Mouse (Mus musculus): ENCODE data around the gene BC034090. TPM values are rescaled to one million over a fixed set of nuclear protein-coding genes. Genes with fewer than 3 reads are reported as not detected.
"Not testable (repeated sequence)": the region's sequence is repeated elsewhere in the genome, so short reads cannot be mapped to it uniquely, and the experiment has no call there.

The BC034090 gene
- total RNA-seq (2021): 1 to 10 TPM; 5.4 TPM

DNA sequence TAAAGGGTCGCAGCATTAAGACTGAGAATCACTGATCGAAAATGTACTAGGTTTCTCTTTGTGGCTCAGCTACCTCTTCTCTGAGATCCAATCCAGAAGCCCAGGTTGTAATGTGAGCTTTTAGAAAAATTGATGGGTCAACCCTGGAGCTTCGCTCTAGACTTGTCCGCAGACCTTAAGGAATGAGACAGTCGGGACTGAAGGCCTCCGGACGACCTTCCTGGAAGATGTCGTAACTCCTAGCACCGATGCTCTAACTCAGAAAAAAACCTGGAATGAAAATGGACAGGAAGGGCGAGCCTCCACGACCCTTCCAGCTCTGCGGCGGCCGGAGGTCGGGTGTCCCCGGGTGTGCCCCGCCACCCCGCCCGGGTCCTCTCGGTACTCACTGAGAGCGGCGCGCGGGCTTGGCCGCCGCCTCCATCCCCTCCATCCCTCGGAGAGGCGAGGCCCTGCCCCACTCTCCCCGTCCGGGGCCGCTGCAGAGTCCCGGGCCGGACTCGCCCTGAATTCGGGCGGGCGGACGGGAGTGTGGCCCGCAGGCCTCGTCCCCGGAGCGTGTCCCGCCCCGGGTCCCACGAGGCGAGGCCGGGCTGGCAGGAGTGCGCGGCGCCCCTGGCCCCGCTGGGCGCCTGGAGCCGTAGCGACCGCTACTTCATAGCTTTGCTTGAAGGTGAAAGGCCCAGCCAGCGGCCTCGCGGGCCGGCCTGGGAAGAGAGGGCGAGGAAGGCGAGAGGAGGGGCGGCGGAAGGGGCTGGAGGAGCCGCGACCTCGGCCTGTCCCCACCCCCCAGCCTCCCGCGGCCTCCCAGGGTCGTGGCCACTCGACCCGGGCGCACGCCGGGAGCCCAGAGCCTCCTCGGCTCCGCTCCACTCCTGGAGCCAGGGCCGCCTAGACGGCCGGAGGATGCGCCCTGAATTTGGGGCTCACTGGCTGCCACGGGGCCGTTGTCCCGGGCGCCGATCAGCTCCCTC lies at the start of gene BC034090:
BC034090 (minus strand) TSS at position 648 of the 974 bp plus-strand sequence.
- peak in 1 of 2 experiments; percentile 77 for DNase-seq (ENCODE audit: extremely low spot score in 1 of 2, low spot score in 2 of 2)
- intact Hi-C loops (cut with DNase I): no loop called here

DNA sequence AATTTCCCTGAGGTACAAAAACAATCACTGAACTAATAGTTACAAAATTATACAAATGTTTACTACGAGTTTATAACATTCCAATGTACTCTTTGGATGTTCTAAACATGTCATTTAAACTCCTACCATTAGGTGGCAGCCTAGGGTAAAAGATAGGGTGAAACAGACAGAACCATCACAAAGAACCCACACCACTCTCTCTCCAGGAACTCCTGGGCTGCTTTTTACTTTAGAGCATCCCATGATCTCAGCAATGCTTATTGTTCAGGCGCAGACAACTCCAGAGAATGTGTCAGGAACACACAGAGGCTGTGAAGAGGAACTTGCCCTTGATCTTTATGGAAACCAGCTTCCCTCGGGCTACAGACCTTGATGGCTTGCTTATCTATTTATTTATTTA lies 49.2 kb upstream of the BC034090 start:
- DNase-seq (ENCODE audit: extremely low spot score in 1 of 2, low spot score in 2 of 2): peak in 1 of 2 experiments; percentile 79
- intact Hi-C loops (cut with DNase I): loop anchor here (1.0 kb wide), 1 partner anchor 244 kb away; no protein-coding TSS in a partner anchor

DNA sequence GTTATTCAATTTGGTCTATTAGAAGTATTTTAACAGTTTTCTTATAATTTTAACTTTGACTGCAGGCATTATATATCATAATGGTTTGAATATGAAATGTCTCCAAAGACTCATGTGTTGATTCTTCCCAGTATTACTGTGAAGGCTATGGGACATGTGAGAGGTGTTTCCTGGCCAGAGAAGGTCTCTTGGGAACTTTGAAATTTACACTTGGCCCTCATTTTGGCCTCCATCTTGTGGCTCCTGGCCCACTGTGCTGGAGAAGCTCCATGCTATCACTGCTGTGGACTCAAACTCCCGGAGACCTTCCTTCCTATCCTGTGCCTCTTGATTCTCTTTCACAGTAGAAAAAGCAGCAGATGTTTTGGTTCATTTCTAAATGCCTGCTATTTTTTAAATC lies 45.2 kb upstream of the BC034090 start:
- DNase-seq (ENCODE audit: extremely low spot score in 1 of 2, low spot score in 2 of 2): no peak
- intact Hi-C loops (cut with DNase I): no loop called here

DNA sequence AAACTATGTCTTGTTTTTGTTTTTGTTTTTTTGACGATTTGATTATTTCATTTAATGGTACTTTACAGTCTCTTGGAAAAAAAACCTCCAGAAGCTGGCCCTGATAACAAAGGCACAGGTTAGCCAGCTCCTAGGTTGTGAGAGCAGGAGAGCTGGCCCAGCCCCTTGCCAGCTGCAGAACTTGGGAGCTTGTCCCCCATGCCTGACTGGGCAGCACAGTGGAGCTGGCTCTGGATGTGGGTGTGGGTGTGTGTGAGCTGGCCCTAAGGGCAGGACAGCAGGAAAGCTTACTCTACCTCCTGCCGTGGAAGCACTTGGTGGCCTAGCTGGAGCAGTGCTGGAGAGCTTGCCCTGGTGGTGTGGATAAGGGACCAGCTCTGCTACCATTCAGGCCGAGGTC lies 43.8 kb upstream of the BC034090 start:
- intact Hi-C loops (cut with DNase I): no loop called here
- no peak for DNase-seq (ENCODE audit: extremely low spot score in 1 of 2, low spot score in 2 of 2)

DNA sequence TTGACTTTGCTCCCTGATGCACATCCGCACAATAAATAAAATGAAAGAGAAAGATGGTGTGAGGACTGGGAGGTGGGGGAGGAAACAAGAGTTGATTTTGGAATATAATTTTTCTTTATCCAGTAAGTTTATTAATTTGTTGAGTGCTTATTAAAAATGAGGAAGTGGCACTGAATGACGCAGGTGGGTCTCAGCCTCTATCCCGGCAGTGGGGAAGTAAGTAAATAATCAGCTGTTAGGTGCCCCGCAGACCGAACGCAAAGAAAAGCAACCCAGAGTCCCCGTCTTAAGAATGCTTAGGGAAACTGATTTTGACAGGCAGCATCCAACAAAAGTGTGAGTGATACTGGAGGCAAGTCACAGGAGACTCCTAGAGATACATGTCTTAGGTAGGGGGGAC lies 39.6 kb upstream of the BC034090 start:
- no peak for DNase-seq (ENCODE audit: extremely low spot score in 1 of 2, low spot score in 2 of 2)
- intact Hi-C loops (cut with DNase I): loop anchor here (5.0 kb wide), 2 partner anchors 37 to 257 kb away; no protein-coding TSS in a partner anchor

DNA sequence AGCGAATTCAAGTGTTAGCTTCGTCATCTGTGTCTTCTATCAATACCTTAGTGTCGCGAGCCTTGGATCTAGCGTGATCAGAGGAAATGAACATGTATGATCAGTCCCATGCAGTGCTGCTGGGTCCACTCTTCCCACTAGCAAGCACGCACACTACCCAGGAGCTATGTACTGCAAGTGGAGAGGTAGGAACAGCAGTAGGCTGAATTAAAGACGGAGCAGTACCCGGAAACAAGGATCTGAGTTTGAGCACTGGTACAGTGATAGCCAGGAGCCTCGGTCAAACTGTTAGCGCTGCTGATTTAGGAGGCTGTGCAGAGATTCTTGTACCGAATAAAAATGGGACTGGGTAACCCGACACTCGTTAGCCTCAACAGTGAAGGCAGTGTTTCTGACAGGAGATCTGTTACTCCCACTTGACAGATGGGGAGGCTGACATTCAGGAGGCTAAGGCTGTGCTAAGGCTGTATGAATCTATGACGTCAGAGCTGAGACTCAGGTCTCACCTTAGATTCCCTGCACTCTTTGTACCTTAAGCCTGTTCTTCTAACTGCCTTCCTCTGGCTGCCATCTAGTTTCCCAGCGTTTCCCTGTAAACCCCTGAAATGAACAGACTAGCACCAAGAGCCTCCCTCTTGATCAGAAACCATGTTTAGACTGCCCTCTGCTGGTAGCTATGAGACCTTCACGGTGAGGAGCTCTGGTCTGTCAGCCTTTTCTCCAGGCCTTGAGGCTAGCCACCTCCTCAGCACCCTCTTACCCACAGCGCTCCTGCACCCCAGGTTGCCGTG lies 37.0 kb upstream of the BC034090 start:
- intact Hi-C loops (cut with DNase I): loop anchor here (5.0 kb wide), 2 partner anchors 34 to 254 kb away; no protein-coding TSS in a partner anchor

DNA sequence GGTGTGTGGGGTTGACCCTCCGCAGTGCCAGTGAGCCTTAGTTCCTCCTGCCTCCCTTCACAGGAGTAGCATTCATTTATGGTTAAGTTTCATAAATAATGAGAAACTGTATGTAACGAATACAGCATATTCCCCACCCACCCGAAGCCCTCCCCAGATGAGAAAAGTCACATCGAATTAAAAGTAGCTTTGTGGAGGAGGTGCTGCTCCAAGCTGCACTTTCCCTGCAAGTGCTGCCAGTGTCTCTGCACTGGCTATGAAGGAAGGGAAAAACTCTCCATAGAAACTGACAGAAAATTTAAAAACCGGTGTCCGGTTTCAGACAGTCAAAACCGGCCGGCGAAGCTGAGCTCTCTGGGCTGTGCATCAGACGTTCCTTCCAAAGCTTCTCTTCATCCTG lies 36.1 kb upstream of the BC034090 start:
- DNase-seq (ENCODE audit: extremely low spot score in 1 of 2, low spot score in 2 of 2): no peak
- intact Hi-C loops (cut with DNase I): loop anchor here (5.0 kb wide), 2 partner anchors 33 to 253 kb away; no protein-coding TSS in a partner anchor

More for the DNA sequence above, 37.0 kb upstream of the BC034090 start:
- DNase-seq (ENCODE audit: extremely low spot score in 1 of 2, low spot score in 2 of 2): peak; percentile 73 to 79

DNA sequence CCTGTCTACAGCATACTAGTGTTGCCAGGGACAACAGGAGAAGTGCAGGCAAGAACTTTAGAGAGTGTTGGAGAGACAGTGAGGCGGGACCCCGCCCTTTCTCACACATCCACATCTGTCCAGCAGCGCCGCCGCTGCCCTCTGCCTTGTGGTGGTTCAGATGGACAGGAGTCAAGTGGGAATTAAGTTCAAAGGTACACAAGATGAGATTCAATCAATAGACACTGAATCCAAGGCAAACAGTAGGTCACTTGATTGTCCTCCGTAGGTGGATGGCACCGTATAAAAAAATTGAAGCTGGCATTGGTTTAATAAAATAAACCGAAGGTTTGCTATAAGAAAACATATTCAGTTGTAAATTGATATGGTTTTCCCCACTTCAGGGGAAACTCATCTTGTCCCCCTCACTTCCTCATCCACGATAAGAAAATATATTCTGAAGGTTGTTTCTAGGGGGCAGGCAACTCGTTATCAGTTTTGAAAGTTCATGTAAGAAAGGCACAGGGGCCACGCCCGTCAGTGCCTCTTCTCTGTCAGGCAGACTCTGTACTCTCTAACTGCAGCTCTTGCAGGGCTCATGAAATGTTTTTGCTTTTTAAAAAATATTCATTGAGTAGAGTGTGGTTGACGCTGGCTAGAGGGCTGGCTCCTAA lies 32.3 kb upstream of the BC034090 start:
- DNase-seq (ENCODE audit: extremely low spot score in 1 of 2, low spot score in 2 of 2): no peak

DNA sequence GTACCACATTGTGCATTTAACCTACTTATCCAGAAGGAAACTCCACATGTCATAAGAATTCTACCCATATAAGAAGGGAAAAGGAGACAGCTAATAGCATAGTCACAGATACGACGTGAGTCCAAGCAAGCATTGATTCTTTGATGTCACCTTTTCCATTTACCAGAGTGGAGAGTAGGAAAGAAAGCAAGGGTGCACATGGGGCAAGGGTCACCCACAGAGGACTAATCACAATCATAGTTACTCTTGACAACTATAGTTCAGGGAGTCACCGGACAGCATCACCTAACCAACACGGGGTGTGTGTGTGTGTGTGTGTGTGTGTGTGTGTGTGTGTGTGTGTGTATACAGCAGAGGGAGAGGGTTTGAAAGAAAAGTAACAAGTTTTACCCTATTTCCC lies 31.5 kb upstream of the BC034090 start:
- no peak for DNase-seq (ENCODE audit: extremely low spot score in 1 of 2, low spot score in 2 of 2)
- intact Hi-C loops (cut with DNase I): no loop called here

More for the DNA sequence above, 32.3 kb upstream of the BC034090 start:
- intact Hi-C loops (cut with DNase I): no loop called here

DNA sequence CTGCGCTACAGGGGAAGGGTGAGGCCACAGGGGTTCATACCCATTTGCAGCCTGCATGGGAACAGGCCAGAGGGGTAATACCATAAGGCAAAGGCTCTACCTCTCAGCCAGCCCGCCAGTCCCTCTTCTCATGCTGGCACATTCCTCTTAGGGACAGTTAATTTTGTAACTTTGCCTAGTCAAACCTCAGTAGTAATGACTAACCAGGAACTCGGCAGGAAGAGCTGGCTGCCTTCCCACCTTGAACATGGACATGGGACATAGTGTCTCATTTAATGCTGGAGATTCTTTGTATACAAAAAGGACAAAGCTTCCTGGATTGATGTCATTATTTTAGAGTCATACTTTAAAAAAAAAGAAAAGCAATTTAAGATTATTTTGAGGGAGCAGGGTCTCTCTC lies 30.7 kb upstream of the BC034090 start:
- intact Hi-C loops (cut with DNase I): no loop called here
- DNase-seq (ENCODE audit: extremely low spot score in 1 of 2, low spot score in 2 of 2): no peak

DNA sequence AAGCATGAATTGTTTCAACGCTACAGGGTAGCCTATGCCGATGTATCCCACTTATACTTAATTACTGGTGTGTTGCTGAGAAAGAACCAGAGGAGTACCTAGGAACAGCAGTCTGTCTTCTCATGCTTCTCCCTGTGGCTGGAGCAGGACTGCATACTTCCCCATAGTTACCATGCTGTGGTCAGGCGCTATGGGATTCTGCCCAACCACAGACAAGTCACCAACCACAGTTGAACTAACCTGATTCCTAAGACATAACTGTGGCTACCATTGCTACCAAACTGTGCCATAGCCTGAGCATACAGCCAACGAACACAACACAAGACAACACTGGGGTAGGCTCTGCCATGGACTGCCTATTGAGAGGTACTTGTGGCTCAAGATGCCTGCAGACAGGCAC lies 28.7 kb upstream of the BC034090 start:
- intact Hi-C loops (cut with DNase I): no loop called here
- no peak for DNase-seq (ENCODE audit: extremely low spot score in 1 of 2, low spot score in 2 of 2)

DNA sequence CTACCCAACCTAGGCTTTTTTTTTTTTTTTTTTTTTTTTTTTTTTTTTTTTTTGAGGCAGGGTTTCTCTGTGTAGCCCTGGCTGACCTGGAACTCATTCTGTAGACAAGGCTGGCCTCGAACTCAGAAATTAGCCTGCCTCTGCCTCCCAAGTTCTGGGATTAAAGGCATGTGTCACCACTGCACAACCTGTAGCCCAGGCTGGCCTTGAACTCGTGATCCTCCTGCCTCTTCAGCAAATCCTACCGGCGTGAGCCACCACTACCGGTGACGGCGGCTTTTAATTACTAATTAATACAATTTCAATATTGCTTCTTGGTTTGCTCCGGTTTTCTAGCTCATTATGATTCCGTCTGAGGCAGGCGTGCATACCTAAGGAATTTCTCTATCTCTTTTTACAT lies 18.3 kb upstream of the BC034090 start:
- DNase-seq (ENCODE audit: extremely low spot score in 1 of 2, low spot score in 2 of 2); intact Hi-C loops (cut with DNase I): not testable (repeated sequence)

DNA sequence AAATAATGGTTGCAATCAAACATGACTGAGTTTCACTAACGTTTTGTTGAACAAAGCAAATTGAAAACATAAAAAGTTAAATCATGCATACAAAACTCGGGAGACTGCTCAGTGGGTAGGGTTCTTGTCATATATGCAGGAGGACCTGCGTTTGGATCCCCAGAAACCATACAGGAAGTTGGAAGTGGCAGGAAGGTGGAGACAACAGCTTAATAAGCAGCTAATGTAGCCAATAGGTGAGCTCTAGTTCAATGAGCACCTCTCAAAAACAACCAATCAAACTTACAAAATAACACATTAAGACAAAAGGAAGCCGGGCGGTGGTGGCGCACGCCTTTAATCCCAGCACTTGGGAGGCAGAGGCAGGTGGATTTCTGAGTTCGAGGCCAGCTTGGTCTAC lies 10.1 kb upstream of the BC034090 start:
- intact Hi-C loops (cut with DNase I): no loop called here
- DNase-seq (ENCODE audit: extremely low spot score in 1 of 2, low spot score in 2 of 2): no peak

DNA sequence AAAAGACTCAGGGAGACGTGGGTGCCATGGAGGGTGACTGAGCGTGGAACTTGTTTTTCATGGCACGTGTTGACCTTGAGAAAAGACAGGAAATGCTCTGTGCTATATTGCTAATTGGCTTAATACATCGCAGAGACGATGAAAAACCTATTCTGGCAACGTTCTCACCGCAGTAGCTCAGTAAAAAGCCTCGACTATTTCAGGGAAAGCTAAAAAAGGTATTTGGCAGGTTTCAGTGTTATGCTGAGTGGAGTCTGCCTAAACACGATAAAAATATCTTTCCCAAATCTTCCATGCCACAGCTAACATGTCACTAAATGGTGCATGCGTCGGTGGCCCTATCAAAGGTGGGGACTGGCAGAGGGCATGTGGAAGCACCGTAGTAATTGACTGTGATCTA lies 8.9 kb upstream of the BC034090 start:
- intact Hi-C loops (cut with DNase I): no loop called here
- no peak for DNase-seq (ENCODE audit: extremely low spot score in 1 of 2, low spot score in 2 of 2)

DNA sequence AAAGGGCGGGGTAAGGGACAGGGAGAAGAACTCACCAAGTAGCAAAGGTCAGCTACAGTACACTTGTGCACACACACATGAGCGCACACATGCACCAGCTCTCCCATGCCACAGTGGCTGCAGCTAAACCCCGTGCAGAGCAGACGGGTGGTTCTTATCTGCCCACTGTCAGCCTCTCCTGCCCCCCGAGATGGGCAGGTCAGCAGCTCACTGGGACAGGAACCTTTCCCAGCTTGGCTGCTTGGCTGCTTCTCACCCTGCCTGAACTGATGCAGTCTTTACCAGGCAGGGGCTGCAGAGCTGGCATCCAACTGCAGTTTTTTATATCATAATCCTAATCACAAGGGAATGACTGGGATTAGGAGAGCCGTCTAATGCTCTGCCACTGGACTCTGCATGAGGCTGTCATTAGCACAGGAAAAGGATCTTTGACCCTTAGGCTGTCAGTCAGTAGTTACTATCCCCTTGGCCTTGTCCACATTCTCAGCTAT lies 8.4 kb upstream of the BC034090 start:
- intact Hi-C loops (cut with DNase I): no loop called here
- DNase-seq (ENCODE audit: extremely low spot score in 1 of 2, low spot score in 2 of 2): no peak

DNA sequence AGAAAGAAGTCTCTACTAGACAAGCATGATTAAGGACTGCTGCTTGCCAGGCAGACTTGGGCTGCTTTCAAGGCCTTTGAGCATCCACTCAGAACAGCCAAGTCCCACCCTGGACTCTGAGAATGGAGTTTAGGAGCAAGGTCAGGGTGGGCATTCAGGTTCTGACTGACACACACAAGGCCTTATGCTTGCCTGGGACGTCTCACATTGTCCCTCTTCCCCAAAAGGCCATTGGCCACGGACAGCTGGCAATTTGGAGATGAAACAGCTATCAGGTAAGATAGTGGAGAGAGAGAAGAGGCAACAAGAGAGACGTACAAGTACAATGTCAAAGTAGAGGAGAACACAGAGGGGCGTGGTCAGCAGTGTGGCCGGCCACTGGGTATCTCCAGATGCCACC lies 7.4 kb upstream of the BC034090 start:
- intact Hi-C loops (cut with DNase I): no loop called here
- no peak for DNase-seq (ENCODE audit: extremely low spot score in 1 of 2, low spot score in 2 of 2)

DNA sequence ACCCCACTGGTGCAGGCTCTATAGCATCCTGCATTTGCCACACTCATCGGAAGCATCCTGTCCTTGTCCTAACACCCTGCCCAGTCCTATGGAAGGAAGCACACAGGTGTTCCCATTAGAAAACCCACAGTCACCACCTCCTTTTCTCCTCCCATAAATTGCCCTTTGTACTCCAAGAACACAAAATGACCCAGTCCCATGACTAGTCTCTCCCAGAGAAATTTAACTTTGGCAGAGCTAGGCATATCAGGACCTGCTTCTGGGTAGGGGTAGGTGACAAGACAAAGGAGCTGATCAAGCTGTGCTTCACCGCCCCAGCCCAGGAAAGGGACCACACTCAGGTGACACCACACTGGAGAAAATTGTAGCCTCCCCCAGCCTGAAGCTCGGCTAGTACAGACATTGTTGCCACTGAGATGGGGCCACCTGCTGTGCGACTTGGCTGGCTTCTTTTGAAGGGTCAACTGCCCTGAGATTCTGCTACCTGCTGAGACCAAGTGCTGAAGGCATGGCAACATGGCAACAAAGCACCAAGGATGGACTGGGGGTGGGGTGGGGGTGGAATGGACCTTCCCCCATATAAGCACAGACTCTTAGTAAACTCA lies 6.4 kb upstream of the BC034090 start:
- DNase-seq (ENCODE audit: extremely low spot score in 1 of 2, low spot score in 2 of 2): peak in 1 of 2 experiments; percentile 25
- intact Hi-C loops (cut with DNase I): no loop called here

DNA sequence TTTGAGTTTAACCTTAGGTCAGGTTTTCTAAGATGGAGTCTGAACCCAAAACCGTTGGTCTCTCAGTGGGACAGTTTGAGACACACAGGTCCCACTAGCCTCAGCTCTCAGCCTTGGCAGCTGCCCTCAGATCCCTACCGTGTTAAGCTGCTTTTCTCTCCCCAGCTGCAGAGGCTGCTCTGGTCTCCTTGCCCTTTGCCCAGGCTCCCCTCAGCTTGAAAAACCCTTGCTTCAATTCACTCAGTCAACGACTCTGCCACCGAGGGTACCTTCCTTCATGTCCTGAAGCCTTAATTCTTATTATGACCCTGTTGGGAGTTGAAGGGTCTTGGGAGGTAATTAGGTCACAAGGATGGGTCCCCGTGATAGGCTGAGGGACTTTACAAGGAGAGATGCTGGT lies 5.7 kb upstream of the BC034090 start:
- peak in 1 of 2 experiments; percentile 5 for DNase-seq (ENCODE audit: extremely low spot score in 1 of 2, low spot score in 2 of 2)
- intact Hi-C loops (cut with DNase I): loop anchor here (5.0 kb wide), 1 partner anchor 32 kb away; no protein-coding TSS in a partner anchor

Measured in left cerebral cortex, postnatal 10 days (tissue).